Mouse (Mus musculus) left cerebral cortex, postnatal 4 days (tissue): Measurements from ENCODE around the gene Cstad. TPM values are rescaled to one million over a fixed set of nuclear protein-coding genes. Genes with fewer than 3 reads are reported as not detected.

Experiments
- DNase-seq: peaks from one replicate; pipeline ENCODE4 v3.0.0-alpha.2; 2022
- intact Hi-C: fragments of 180-260 bp; cut with DNase I; formaldehyde crosslinking; loops from one replicate; pipeline ENCODE4 v1.15.1; 2025
- total RNA-seq, 2 experiments: library from RNA; stranded (reverse); gene quantifications; 2 replicates each; pipeline ENCODE4 v1.2.3; 2021

Gene Cstad
- total RNA-seq, 2 experiments from 2014 or later, result 3.0 to 3.7 TPM

- DNase-seq, result no peak
- intact Hi-C loops, result no loop called here
Observed at GRCm38 (mm10) chr2:30625296-30625826, 30.5 kb downstream of the Cstad start.

- no peak for DNase-seq
- intact Hi-C loops, result no loop called here
Observed at GRCm38 (mm10) chr2:30626058-30626675, 31.3 kb downstream of the Cstad start.

GRCm38 (mm10) chr2:30627338-30627737, 32.5 kb downstream of the Cstad start:
- intact Hi-C loops, result no loop called here
- no peak for DNase-seq

- intact Hi-C loops, result no loop called here
Observed at GRCm38 (mm10) chr2:30628374-30628773, 33.5 kb downstream of the Cstad start.

GRCm38 (mm10) chr2:30629038-30629761, 34.4 kb downstream of the Cstad start:
- intact Hi-C loops, result no loop called here
- DNase-seq, result no peak

More at GRCm38 (mm10) chr2:30628374-30628773, 33.5 kb downstream of the Cstad start:
- no peak for DNase-seq

GRCm38 (mm10) chr2:30629860-30630259, 35.0 kb downstream of the Cstad start:
- intact Hi-C loops, result no loop called here
- DNase-seq, result no peak

- intact Hi-C loops, result no loop called here
- DNase-seq, result no peak
Observed at GRCm38 (mm10) chr2:30636266-30636671, 41.4 kb downstream of the Cstad start.

GRCm38 (mm10) chr2:30637991-30638390, 43.2 kb downstream of the Cstad start:
- intact Hi-C loops, result no loop called here
- DNase-seq, result peak; percentile 53

- intact Hi-C loops, result no loop called here
- peak; percentile 84 for DNase-seq
Observed at GRCm38 (mm10) chr2:30640021-30640481, 45.2 kb downstream of the Cstad start.

GRCm38 (mm10) chr2:30642810-30643209, 48.0 kb downstream of the Cstad start:
- DNase-seq, result no peak
- intact Hi-C loops, result no loop called here

GRCm38 (mm10) chr2:30643422-30643821, 48.6 kb downstream of the Cstad start:
- DNase-seq, result no peak
- intact Hi-C loops, result no loop called here

GRCm38 (mm10) chr2:30646833-30647232, 52.0 kb downstream of the Cstad start:
- intact Hi-C loops, result no loop called here

GRCm38 (mm10) chr2:30647303-30647881, 52.6 kb downstream of the Cstad start:
- DNase-seq, result peak; percentile 75
- intact Hi-C loops, result no loop called here

More at GRCm38 (mm10) chr2:30646833-30647232, 52.0 kb downstream of the Cstad start:
- peak; percentile 92 for DNase-seq

GRCm38 (mm10) chr2:30647882-30648494, 53.1 kb downstream of the Cstad start:
- intact Hi-C loops, result no loop called here

GRCm38 (mm10) chr2:30650249-30650648, 55.4 kb downstream of the Cstad start:
- intact Hi-C loops, result no loop called here
- DNase-seq, result no peak

More at GRCm38 (mm10) chr2:30647882-30648494, 53.1 kb downstream of the Cstad start:
- no peak for DNase-seq

- intact Hi-C loops, result no loop called here
- DNase-seq, result no peak
Observed at GRCm38 (mm10) chr2:30651831-30652230, 57.0 kb downstream of the Cstad start.

- intact Hi-C loops, result no loop called here
- peak; percentile 40 for DNase-seq
Observed at GRCm38 (mm10) chr2:30652581-30653037, 57.8 kb downstream of the Cstad start.

GRCm38 (mm10) chr2:30653046-30653445, 58.2 kb downstream of the Cstad start:
- intact Hi-C loops, result no loop called here

GRCm38 (mm10) chr2:30654158-30654557, 59.3 kb downstream of the Cstad start:
- DNase-seq, result no peak
- intact Hi-C loops, result no loop called here

More at GRCm38 (mm10) chr2:30653046-30653445, 58.2 kb downstream of the Cstad start:
- no peak for DNase-seq

GRCm38 (mm10) chr2:30654582-30654981, 59.7 kb downstream of the Cstad start:
- intact Hi-C loops, result no loop called here
- DNase-seq, result no peak

- DNase-seq, result no peak
- intact Hi-C loops, result no loop called here
Observed at GRCm38 (mm10) chr2:30655746-30656145, 60.9 kb downstream of the Cstad start.
